Mouse (Mus musculus): ENCODE data around the gene Chrd. TPM values are rescaled to one million over a fixed set of nuclear protein-coding genes. Genes with fewer than 3 reads are reported as not detected.
A peak's percentile ranks its signal among the peaks of the same experiment; 100 is the strongest.

Gene Chrd
- polyA plus RNA-seq, 2 experiments = 11.6 to 38.9 TPM

DNA sequence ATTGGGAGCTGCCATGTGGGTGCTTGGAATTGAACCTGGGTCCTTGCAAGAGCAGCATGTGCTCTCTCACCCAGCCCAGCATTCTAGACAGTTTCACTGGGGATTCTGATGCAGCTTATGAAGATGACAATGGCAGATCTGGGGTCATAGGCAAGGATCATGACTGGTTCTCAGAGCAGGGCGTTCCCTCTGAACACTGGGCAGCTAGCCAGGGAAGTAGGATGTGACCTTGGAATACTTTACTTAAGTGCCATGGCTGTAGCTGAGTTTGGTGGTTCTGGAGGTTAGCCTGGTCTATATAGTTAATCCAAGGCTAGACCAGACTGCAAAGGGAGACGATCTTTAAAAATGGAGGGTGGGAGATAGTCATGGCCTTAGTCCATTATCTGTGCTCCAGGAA is 51.0 kb downstream of the Chrd start:
- Histone ChIP-seq H3K9ac (ENCODE audit: low read depth, low read length, severe bottlenecking) (no peak overlapping the region), H3K27me3 (ENCODE audit: control insufficient read depth, insufficient read depth, low read length) (no peaks in the 10 kb centered on the region), H3K9me3 (ENCODE audit: control insufficient read depth, low read length) (no peaks in the 10 kb centered on the region), H3K27ac (replicated peaks; ENCODE audit: low read depth, low read length) (no peak overlapping the region), H3K4me2 (replicated peaks; ENCODE audit: low read depth, low read length, severe bottlenecking) (no peak overlapping the region), H3K4me3 (replicated peaks; ENCODE audit: low read length) (no peak overlapping the region), H3K4me1 (ENCODE audit: control insufficient read depth, insufficient read depth, low read length) (no peaks in the 10 kb centered on the region), H3K36me3 (ENCODE audit: control insufficient read depth, insufficient read depth, low read length) (no peaks in the 10 kb centered on the region)
- ATAC-seq (ENCODE audit: low FRiP score, low read depth) (no peak), DNase-seq (ENCODE audit: low spot score) (no peak)
- TF ChIP-seq POLR2A (IDR thresholded peaks at IDR 0.05; ENCODE audit: borderline replicate concordance, extremely low read depth, insufficient read depth, insufficient read length) = no peak
- WGBS = 85% methylated on average over 2 of the region's 2 CpGs

DNA sequence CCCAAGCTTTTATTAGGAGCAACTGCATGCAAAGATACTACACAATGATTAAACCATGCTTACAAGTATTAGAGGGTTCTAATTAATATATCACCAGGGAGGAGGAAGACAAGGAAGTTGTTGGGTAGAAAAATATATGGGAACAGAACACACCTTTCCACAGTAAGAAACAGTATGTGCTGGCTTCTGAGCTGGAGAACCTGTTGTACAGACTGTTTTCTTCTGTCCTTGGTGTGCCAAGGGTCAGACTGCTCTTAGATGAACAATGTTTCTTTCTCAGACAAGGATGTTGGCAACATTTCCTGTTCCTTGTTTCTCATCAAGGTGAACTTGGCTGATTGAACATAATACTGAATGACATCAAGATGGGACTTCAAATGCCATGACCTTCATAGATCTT is 51.8 kb downstream of the Chrd start:
- H3K27me3 ChIP-seq (ENCODE audit: control insufficient read depth, insufficient read depth, low read length) = no peaks in the 10 kb centered on the region
- H3K4me2 ChIP-seq (replicated peaks; ENCODE audit: low read depth, low read length, severe bottlenecking) = no peak overlapping the region
- H3K27ac ChIP-seq (replicated peaks; ENCODE audit: low read depth, low read length) = no peak overlapping the region
- H3K9me3 ChIP-seq (ENCODE audit: control insufficient read depth, low read length) = no peaks in the 10 kb centered on the region
- TF ChIP-seq POLR2A (IDR thresholded peaks at IDR 0.05; ENCODE audit: borderline replicate concordance, extremely low read depth, insufficient read depth, insufficient read length) = no peak
- ATAC-seq (ENCODE audit: low FRiP score, low read depth) (no peak), DNase-seq (ENCODE audit: low spot score) (no peak)
- no peak overlapping the region for H3K9ac ChIP-seq (ENCODE audit: low read depth, low read length, severe bottlenecking)
- no peaks in the 10 kb centered on the region for H3K4me1 ChIP-seq (ENCODE audit: control insufficient read depth, insufficient read depth, low read length)
- no peak overlapping the region for H3K4me3 ChIP-seq (replicated peaks; ENCODE audit: low read length)
- no peaks in the 10 kb centered on the region for H3K36me3 ChIP-seq (ENCODE audit: control insufficient read depth, insufficient read depth, low read length)

DNA sequence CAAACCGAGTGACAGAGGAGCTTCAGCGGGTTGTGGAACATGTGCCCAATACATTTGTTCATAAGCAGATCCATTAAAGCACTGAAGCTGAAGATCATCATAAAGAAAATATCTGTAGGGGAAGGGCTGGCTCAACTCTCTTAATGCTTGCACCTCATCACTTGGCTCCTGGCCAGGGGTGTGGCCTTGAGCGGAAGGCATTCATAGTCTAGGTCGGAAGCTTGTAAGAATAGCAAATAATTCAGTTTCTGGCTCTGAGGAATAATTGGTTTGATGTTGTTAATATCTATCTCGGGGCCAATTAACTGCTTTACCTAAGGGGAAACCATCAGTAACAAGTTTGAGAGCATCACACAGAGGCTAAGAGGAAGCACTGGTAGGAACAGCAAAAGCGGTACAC is 53.6 kb downstream of the Chrd start:
- no peaks in the 10 kb centered on the region for H3K4me1 ChIP-seq (ENCODE audit: control insufficient read depth, insufficient read depth, low read length)
- no peak overlapping the region for H3K9ac ChIP-seq (ENCODE audit: low read depth, low read length, severe bottlenecking)
- H3K27ac ChIP-seq (replicated peaks; ENCODE audit: low read depth, low read length) = no peak overlapping the region
- 79% methylated on average over 6 of the region's 6 CpGs for WGBS
- TF ChIP-seq POLR2A (IDR thresholded peaks at IDR 0.05; ENCODE audit: borderline replicate concordance, extremely low read depth, insufficient read depth, insufficient read length) = no peak
- H3K4me2 ChIP-seq (replicated peaks; ENCODE audit: low read depth, low read length, severe bottlenecking) = no peak overlapping the region
- peak; percentile 17 for DNase-seq (ENCODE audit: low spot score)
- H3K9me3 ChIP-seq (ENCODE audit: control insufficient read depth, low read length) = no peaks in the 10 kb centered on the region
- H3K4me3 ChIP-seq (replicated peaks; ENCODE audit: low read length) = no peak overlapping the region
- no peaks in the 10 kb centered on the region for H3K27me3 ChIP-seq (ENCODE audit: control insufficient read depth, insufficient read depth, low read length)
- H3K36me3 ChIP-seq (ENCODE audit: control insufficient read depth, insufficient read depth, low read length) = no peaks in the 10 kb centered on the region
- no peak for ATAC-seq (ENCODE audit: low FRiP score, low read depth)

DNA sequence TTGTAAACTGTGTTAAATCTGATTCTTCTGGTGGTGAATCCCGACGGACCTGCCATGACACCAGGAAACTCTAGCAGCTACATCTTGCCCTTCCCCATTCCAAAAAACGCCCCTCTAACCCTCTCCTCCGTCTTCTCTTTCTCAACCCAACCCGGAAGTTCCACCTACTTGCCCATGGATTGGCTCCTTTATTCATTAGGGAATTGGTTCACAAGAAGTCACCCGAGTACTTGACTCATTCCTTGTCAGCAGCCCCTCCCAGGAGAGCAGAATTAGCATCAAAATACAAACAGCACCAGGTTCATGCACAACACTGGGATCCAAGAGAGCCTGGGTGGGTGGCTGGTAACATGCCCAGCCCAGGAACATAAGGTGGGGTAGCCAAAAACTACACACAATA is 58.9 kb downstream of the Chrd start:
- no peak overlapping the region for H3K4me3 ChIP-seq (replicated peaks; ENCODE audit: low read length)
- no peaks in the 10 kb centered on the region for H3K4me1 ChIP-seq (ENCODE audit: control insufficient read depth, insufficient read depth, low read length)
- no peak for TF ChIP-seq POLR2A (IDR thresholded peaks at IDR 0.05; ENCODE audit: borderline replicate concordance, extremely low read depth, insufficient read depth, insufficient read length)
- DNase-seq (ENCODE audit: low spot score) (no peak), ATAC-seq (ENCODE audit: low FRiP score, low read depth) (no peak)
- no peak overlapping the region for H3K4me2 ChIP-seq (replicated peaks; ENCODE audit: low read depth, low read length, severe bottlenecking)
- H3K27ac ChIP-seq (replicated peaks; ENCODE audit: low read depth, low read length) = no peak overlapping the region
- H3K9me3 ChIP-seq (ENCODE audit: control insufficient read depth, low read length) = no peaks in the 10 kb centered on the region
- H3K36me3 ChIP-seq (ENCODE audit: control insufficient read depth, insufficient read depth, low read length) = no peaks in the 10 kb centered on the region
- WGBS = 65% methylated on average over 6 of the region's 6 CpGs
- H3K27me3 ChIP-seq (ENCODE audit: control insufficient read depth, insufficient read depth, low read length) = no peaks in the 10 kb centered on the region
- no peak overlapping the region for H3K9ac ChIP-seq (ENCODE audit: low read depth, low read length, severe bottlenecking)

Other genes starting within 250 kb of the Chrd start
- gene Eif2b5, start 234.3 kb upstream of the Chrd start, polyA plus RNA-seq (2012; rRNA removed) = 44.8 and 45.1 TPM in 2 replicates
- 90.6 and 95.2 TPM in 2 replicates for gene Eif2b5, start 234.3 kb upstream of the Chrd start, polyA plus RNA-seq (2014; fragmentation: Nextera tagmentation; extraction: Ambion mirVana)
- 74.8 and 99.8 TPM in 2 replicates for gene Dvl3, start 216.1 kb upstream of the Chrd start, polyA plus RNA-seq (2012; rRNA removed)
- gene Dvl3, start 216.1 kb upstream of the Chrd start, polyA plus RNA-seq (2014; fragmentation: Nextera tagmentation; extraction: Ambion mirVana) = 26.5 and 28.0 TPM in 2 replicates
- 633 and 687 TPM in 2 replicates for gene Ap2m1, start 197.6 kb upstream of the Chrd start, polyA plus RNA-seq (2012; rRNA removed)
- gene Ap2m1, start 197.6 kb upstream of the Chrd start, polyA plus RNA-seq (2014; fragmentation: Nextera tagmentation; extraction: Ambion mirVana) = 573 and 622 TPM in 2 replicates
- gene Abcf3, start 184.6 kb upstream of the Chrd start, polyA plus RNA-seq (2012; rRNA removed) = 56.0 and 57.8 TPM in 2 replicates
- 59.3 and 61.8 TPM in 2 replicates for gene Abcf3, start 184.6 kb upstream of the Chrd start, polyA plus RNA-seq (2014; fragmentation: Nextera tagmentation; extraction: Ambion mirVana)
- 2.0 and 2.5 TPM in 2 replicates for gene Vwa5b2, start 143.7 kb upstream of the Chrd start, polyA plus RNA-seq (2012; rRNA removed)
- gene Vwa5b2, start 143.7 kb upstream of the Chrd start, polyA plus RNA-seq (2014; fragmentation: Nextera tagmentation; extraction: Ambion mirVana) = 0.22 and 1.1 TPM in 2 replicates
- gene Eef1akmt4, start 121.5 kb upstream of the Chrd start, polyA plus RNA-seq (2012; rRNA removed) = 28.0 and 33.0 TPM in 2 replicates
- 38.8 and 44.1 TPM in 2 replicates for gene Eef1akmt4, start 121.5 kb upstream of the Chrd start, polyA plus RNA-seq (2014; fragmentation: Nextera tagmentation; extraction: Ambion mirVana)
- not detected in 2 replicates for gene Gm49333, start 121.5 kb upstream of the Chrd start, polyA plus RNA-seq (2012; rRNA removed)
- not detected in 2 replicates for gene Gm49333, start 121.5 kb upstream of the Chrd start, polyA plus RNA-seq (2014; fragmentation: Nextera tagmentation; extraction: Ambion mirVana)
- 27.4 and 43.5 TPM in 2 replicates for gene Alg3, start 121.4 kb upstream of the Chrd start, polyA plus RNA-seq (2012; rRNA removed)
- 43.0 and 43.6 TPM in 2 replicates for gene Alg3, start 121.4 kb upstream of the Chrd start, polyA plus RNA-seq (2014; fragmentation: Nextera tagmentation; extraction: Ambion mirVana)
- gene Camk2n2, start 111.8 kb upstream of the Chrd start, polyA plus RNA-seq (2012; rRNA removed) = 4.3 and 5.9 TPM in 2 replicates
- gene Camk2n2, start 111.8 kb upstream of the Chrd start, polyA plus RNA-seq (2014; fragmentation: Nextera tagmentation; extraction: Ambion mirVana) = 1.0 and 1.1 TPM in 2 replicates
- 14.1 and 15.8 TPM in 2 replicates for gene Ece2, start 103.3 kb upstream of the Chrd start, polyA plus RNA-seq (2012; rRNA removed)
- gene Ece2, start 103.3 kb upstream of the Chrd start, polyA plus RNA-seq (2014; fragmentation: Nextera tagmentation; extraction: Ambion mirVana) = 3.9 and 4.1 TPM in 2 replicates
- 156 and 180 TPM in 2 replicates for gene Psmd2, start 81.5 kb upstream of the Chrd start, polyA plus RNA-seq (2012; rRNA removed)
- 270 and 298 TPM in 2 replicates for gene Psmd2, start 81.5 kb upstream of the Chrd start, polyA plus RNA-seq (2014; fragmentation: Nextera tagmentation; extraction: Ambion mirVana)
- 299 and 374 TPM in 2 replicates for gene Eif4g1, start 64.8 kb upstream of the Chrd start, polyA plus RNA-seq (2012; rRNA removed)
- 148 and 161 TPM in 2 replicates for gene Eif4g1, start 64.8 kb upstream of the Chrd start, polyA plus RNA-seq (2014; fragmentation: Nextera tagmentation; extraction: Ambion mirVana)
- gene Fam131a, start 39.9 kb upstream of the Chrd start, polyA plus RNA-seq (2012; rRNA removed) = 15.6 and 21.3 TPM in 2 replicates
- 10.3 and 11.0 TPM in 2 replicates for gene Fam131a, start 39.9 kb upstream of the Chrd start, polyA plus RNA-seq (2014; fragmentation: Nextera tagmentation; extraction: Ambion mirVana)
- gene Polr2h, start 15.5 kb upstream of the Chrd start, polyA plus RNA-seq (2012; rRNA removed) = 65.1 and 77.0 TPM in 2 replicates
- gene Polr2h, start 15.5 kb upstream of the Chrd start, polyA plus RNA-seq (2014; fragmentation: Nextera tagmentation; extraction: Ambion mirVana) = 112 and 121 TPM in 2 replicates
- gene Clcn2, start 15.4 kb upstream of the Chrd start, polyA plus RNA-seq (2012; rRNA removed) = 72.9 and 102 TPM in 2 replicates
- gene Clcn2, start 15.4 kb upstream of the Chrd start, polyA plus RNA-seq (2014; fragmentation: Nextera tagmentation; extraction: Ambion mirVana) = 17.1 and 21.6 TPM in 2 replicates
- 3.8 and 4.5 TPM in 2 replicates for gene Thpo, start 1.4 kb downstream of the Chrd start, polyA plus RNA-seq (2012; rRNA removed)
- 0.78 and 1.4 TPM in 2 replicates for gene Thpo, start 1.4 kb downstream of the Chrd start, polyA plus RNA-seq (2014; fragmentation: Nextera tagmentation; extraction: Ambion mirVana)

Data from limb, embryonic 14.5 days (tissue).